Mouse (Mus musculus): ENCODE results near the gene Glmn.

Gene Glmn
- long read RNA-seq, experiment 1, partial matches to known transcripts, result 1 of 3 reads
- long read RNA-seq, experiment 1, other reads (novel, unspliced or antisense), result 2 of 3 reads
- long read RNA-seq, experiment 2, partial matches to known transcripts, result 2 of 4 reads
- long read RNA-seq, experiment 2, other reads (novel, unspliced or antisense), result 0 of 4 reads

DNA sequence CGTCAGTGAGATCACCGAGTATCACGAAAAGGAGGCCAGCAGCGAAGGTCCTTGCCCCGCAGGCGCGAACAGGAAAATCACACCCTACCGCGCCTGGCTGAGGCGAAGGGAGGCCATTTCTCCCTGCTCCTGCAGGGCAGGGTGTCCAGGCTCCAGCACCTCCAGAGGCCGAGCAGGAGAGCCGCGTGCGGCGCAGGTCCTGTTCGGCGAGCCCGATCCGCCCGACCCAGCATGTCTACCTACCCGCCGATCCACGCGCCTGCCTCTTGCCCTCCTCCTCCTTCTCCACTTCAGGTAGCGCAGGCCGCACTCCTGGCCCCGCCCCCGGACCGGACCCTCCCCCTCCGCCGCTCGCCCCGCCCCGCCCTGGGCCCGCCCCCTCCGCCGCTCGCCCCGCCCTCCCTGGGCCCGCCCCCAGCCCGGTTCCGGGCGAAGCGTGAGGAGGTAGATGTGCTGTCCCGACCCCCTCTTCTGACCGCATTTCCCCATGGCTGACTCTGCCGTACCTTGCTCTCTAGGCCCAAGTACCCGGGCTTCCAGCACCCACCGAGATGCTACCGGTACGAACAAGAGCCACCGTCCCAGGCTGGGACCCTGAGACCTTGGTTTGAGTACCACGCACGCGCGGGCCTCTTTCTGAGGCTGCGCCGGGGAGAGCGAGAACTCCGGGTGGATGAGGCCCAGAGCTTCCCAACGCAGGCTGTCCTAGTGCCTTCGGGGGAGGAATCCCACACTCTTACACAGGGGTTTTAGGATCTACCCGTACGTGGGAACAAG, at the start of gene Glmn, which contains the start of gene Rpap2:
Glmn (minus strand) TSS at position 588 of the 777 bp plus-strand sequence.
Rpap2 (plus strand) TSS at position 73 of the 777 bp plus-strand sequence.
- intact Hi-C loops (cut with DNase I), result no loop called here

DNA sequence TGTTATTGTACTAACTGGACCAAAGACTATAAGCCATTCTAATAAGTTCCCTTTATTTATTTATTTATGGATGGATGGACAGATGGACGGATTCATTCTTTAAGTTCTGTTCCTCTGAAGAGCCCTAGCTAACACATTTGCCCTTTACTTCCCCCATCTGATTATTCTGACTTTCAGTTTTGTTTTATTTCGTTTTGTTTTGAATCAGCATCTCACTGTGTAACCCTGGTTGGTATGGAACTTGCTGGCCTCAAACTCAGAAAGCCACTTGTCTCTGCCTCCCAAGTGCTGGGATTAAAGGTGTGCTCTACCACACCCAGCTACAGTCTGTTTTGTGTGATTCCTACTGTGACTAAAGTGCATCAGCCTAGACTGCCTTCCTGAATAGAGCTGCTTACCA, 48.2 kb upstream of the Glmn start:
- intact Hi-C loops (cut with DNase I), result no loop called here

DNA sequence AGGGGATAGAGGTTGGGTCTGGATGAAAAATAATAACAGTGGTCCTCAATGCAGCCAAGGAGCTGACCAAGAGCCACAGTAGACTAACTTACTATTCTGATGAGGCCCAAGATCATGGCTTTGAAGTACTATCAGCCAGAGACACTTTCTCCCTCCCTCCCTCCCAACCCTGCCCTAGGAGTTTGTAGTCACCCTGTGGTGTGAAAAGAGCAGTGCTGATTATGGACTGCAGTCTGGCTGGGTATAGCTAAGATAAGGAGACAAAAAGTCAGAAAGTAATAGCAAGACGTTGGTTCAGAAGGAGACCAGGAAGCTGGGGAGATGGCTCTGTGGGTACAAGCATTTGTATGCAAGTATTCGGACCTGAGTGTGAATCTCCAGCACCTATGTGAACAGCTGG, 46.9 kb upstream of the Glmn start:
- intact Hi-C loops (cut with DNase I), result no loop called here

DNA sequence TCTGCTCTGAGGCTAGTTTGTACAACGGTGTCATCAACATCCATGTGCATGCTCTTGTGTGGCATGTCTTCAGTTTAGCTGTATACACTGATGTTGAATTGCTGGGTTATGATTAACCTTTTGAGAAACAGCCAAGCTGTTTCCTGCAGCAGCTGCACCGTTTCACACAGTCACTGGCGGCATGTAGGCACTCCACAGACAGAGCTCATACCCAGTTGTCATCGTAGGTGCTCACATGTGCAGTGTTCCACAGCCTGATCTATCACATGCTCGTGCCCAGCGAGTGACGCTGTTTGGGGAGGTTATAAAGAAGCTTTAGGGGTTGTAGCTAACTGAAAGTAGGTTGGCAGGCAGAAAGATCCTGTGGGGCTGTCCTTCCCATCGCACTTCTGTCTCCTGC, 40.7 kb upstream of the Glmn start:
- intact Hi-C loops (cut with DNase I), result no loop called here

DNA sequence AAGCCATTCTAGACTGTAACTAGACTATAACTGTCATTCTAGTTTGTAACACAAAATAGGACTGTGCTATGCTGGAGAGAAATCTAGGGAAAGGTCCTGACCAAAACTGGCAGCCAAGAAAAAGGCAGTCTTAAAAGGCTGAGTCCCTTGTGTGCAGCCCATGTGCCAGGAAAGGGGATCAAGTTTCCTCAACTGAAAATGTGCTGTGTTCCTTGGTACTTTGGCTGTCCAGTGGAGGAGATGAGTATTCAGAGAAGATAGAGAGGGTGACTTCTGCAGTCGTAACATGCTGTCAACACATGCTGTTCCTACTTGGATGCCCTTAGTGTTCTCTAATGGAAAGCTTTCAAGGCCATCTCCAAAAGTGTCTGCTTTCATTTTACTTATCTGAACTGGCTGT, 39.4 kb upstream of the Glmn start:
- intact Hi-C loops (cut with DNase I), result no loop called here

DNA sequence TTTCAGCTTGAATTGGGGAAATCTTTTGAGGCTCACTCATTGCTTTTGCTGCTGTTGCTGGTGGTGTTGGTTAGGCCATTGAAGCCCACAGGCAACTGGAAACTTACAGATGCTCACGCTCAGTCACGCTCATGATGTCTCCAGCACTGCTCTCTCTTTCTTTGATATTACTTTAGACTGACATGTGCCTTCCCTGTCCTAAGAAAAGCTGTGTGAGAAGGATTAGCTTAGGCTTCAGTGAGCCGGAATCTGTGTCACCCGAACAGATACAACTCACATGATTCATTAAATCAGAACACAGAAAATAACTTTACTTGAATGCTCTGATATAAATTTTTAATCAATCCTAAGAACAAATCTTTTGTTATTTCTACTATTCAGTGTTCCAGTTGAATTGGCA, 36.0 kb upstream of the Glmn start:
- intact Hi-C loops (cut with DNase I), result no loop called here

DNA sequence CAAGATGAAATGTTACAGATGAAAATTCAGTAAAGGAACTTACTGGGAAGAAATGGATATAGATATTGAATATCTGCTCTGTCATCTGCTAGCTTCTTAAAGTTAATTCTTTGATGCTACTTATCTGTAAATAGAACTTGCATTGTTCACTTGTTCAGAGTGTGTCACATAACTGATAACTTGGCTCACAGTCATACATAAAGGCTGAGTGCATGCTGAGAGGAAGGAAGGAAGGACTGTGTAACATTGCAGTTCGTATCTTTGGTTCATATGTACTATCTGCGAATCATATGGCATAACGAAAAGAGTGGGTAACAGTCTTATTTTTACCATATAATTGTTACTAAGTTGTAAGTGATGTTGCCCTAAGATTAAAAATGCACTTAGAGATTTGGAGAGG, 23.6 kb upstream of the Glmn start:
- intact Hi-C loops (cut with DNase I), result no loop called here

DNA sequence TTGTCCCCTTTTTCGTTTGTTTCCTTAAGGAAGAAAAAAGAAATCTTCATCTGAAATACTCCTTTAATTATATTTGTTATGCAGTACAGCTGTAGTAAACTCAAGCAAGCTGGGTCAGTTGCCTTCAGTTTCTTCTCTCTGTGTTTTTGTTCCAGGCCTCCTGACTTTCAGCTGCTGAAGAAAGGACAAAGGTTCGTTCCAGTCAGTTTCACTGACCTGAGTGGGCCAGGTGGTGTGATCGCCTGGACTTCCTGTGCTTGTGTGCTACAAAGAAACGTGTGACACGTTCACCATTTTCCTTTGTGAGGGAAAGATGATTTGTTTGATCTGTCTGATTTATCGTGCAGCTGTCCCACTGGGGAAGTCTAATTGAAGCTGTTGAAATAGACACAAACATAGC, 20.3 kb upstream of the Glmn start:
- intact Hi-C loops (cut with DNase I), result loop anchor here (10.0 kb wide), 2 partner anchors 247 to 277 kb away; no protein-coding TSS in a partner anchor

DNA sequence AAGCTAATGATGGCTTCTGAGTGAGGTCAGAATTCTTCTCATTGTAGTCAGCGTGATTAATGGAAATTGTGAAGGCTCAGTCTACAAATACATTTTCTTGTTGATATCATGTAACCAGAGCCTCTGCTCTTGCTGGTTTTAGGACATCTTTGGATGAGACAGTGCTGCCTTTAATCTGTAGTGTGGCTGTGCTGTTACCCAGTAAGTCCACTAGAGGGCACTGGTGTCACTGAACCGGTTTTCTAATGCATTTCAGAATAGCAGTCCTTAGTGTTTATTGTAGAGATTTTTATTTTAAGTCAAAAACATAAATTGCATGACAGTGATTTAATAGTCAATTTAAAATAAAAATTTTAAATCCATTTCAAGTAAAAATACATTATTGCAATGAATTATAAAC, 13.5 kb upstream of the Glmn start:
- intact Hi-C loops (cut with DNase I), result loop anchor here (10.0 kb wide), 2 partner anchors 254 to 284 kb away; no protein-coding TSS in a partner anchor

DNA sequence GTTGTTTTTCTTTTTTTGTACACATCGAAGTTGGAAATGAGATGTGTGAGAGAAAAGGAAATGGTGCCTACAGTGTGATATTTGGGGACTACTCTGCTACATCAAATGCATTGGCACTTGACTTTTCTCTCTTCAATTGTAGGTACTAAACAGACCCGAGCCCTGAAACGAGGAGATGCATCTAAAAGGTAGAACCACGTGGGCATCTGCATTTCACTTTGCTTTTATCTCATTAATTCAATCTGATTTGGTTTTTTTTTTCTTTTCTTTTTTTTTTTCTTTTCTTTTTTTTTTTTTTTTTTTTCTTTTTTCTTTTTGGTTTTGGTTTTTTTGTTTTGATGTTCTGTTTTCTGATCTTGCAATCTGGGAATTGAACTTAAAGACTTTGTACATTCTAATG, 692 bp upstream of the Glmn start:
- intact Hi-C loops (cut with DNase I), result no loop called here

DNA sequence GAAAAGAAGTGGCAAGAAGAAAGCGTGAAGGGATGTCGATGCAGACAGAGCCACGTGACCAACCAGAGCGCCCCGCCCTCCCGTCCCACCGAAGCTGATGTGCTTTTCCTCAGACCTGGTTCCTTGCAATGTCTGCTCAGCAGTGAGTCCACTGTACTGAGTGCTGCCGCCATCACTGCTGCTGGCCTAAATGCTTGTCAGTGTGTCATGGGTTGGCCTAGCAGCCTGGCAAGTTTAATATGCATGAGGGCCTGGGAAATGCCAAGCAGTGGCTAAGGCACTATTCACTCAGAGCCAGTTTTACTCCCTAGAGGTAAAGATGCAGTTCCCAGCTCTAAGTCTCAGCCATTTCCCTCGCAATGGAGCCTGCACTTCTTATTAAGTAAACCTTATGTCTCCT, 28.5 kb downstream of the Glmn start:
- intact Hi-C loops (cut with DNase I), result no loop called here

DNA sequence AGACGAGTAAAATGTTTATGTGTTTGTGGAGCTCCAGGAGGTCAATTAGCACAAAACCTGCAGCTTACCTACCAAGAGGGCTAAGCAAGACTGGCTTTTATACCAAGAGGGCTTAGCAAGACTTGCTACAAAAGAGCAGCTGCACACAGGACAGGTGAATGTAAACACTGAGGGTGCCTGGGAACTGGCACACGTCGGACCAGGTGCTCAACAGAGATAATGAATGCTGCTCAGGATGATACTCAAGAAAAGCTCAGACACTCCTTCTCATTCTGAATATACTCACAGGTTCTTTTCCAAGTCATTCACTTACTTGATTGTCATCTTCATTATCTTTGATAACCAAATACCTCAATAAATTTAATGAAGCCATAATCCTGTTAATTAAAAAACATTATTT, 40.7 kb downstream of the Glmn start:
- intact Hi-C loops (cut with DNase I), result no loop called here

DNA sequence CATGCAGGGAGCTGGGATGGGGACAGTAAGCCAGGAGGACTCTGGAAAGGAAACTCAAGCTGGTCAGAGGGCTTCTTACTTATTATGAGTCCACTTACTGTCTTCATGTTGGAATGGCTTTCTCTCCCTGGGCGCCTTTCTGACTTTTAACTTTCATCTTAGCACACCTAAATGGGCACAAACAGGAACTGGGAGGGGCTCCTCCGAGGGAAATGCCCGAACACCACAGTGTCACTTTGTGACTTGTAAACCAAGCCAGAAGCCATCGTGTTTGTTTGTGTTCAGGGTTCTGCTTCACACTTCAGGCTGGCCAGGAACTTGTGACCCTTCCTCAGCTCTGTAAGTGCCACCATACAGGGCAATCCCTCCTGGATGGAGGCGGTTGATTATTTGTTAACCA, 43.4 kb downstream of the Glmn start:
- intact Hi-C loops (cut with DNase I), result no loop called here

DNA sequence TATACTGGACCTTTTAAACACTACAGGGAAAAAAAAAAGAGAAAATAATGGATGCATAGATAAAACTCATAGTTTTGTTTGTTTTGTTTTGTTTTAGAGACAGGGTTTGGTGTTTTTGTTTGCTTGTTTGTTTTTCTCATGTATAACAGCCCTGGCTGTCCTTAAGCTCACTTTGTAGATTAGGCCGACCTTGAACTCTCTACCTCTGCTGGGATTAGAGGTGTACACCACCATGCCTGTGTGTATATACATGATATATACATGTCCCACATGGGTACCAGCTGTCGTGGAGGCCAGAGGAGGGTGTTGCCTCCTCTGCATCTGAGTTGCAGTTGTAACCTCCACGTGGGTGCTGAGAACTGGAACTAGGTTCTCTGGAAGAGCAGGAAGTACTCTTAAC, 49.2 kb downstream of the Glmn start:
- intact Hi-C loops (cut with DNase I), result no loop called here

DNA sequence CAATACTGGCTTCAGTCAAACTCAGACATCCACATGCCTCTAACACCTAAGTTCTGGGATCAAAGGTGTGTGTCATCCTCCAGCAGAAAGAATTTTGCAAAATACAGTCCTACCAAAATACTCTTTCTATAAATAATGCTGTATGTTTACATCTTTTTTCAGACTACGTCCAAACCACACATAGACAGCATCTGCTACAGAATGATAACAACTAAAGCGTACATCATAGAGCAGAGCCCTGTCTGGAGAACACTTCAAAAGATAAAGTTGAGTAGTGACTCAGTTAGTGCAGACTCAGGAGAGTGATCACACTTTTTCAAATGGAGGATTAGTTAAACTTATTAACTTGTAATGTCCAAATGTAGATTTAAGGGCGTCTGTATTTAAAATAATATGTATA, 49.7 kb downstream of the Glmn start:
- intact Hi-C loops (cut with DNase I), result no loop called here

DNA sequence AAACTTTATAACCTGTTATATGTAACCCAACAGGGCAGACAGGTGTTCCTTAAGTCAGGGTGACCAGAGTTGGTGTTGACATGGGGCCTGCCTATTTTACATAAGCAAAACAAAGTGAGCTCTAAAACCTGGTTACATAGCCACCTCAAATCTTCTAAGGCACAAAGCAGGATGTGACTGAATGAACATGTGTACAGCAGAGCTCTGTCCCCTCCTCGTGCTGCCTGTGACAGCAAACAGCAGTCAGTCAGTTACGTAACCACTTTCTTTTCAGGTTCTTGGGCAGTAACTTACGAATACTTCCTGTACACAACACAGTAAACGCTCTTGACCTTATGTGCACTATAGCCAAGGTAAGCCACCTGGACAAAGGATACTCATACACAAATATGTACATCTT, 51.8 kb downstream of the Glmn start:
- intact Hi-C loops (cut with DNase I), result no loop called here

DNA sequence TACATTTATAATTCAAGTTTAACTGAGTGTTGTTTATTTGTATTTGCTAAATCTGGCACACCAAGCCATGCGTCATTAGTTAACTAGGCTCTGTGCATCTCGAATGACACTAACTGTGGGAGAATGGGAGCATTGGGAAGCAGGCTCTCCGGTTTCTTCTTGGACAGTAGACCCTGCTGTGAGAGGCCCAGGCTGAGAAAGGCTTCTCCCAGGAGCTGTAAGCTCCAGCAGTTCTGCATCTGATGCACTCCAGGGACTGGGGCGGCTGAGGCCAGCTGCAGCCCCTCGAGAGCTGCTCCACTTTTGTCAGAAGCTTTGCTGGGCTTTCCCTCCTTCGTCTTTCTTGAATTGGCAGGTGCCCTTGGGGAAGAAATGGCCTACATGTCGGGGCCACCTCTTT, 56.0 kb downstream of the Glmn start:
- intact Hi-C loops (cut with DNase I), result no loop called here

DNA sequence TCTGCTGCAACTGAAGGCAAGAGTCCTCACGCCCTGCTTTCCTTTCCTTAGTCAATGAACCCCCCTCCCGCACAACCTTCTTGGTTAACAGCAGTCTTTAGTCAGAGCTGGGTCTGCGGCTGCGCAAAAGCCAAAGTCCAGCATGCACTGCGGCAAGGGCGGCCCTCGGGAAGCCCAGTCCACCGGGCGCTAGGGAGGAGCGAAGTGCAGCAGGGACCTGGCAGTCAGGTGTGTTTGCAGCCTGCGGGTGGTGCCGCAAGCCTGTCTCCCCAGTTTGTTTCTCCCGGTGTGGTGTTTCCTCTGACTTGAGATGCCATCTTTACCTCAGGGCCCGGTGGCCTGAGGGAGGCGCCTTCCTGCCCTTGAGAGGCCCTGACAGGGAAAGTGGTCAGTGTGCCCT, 63.1 kb downstream of the Glmn start, which contains the start of gene 1700028K03Rik:
1700028K03Rik (plus strand) TSS at position 129 of the 400 bp plus-strand sequence.
- intact Hi-C loops (cut with DNase I), result no loop called here

DNA sequence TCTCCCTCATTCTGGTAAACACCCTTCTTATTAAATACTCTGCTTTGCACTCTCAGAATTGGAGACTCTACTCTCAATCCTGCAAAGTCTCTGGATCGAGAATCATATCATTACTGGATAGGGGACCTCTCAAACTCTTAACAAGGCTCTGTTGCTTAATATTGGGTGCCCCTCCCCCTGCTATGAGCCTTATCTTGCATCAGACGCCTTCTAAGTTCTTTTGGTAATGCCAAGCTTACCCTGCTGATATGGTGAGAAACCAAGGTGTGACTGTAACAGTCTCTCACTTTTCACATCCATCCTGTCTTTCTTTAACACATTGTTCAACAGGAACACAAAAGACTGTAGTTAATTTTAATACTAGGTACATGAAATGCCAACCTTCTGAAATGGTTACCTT, 64.1 kb downstream of the Glmn start:
- intact Hi-C loops (cut with DNase I), result no loop called here

DNA sequence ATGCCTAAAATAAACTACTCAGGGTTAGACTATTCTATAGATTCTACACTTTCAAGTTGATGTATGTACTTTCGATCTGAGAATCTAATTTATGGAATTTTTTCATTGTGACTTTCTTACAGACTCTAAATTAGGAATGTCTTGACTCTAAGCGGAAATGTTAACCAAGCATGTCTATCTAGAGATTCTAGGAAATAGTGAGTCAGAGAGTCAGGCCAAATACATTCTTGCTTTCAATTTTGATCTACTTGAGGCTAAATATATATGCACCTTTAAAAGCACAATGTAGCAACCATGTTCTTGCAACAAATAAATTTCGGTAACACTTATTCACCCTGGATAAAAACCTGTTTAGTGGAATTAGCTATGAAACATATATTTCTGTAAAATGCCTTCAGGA, 68.8 kb downstream of the Glmn start:
- intact Hi-C loops (cut with DNase I), result no loop called here

DNA sequence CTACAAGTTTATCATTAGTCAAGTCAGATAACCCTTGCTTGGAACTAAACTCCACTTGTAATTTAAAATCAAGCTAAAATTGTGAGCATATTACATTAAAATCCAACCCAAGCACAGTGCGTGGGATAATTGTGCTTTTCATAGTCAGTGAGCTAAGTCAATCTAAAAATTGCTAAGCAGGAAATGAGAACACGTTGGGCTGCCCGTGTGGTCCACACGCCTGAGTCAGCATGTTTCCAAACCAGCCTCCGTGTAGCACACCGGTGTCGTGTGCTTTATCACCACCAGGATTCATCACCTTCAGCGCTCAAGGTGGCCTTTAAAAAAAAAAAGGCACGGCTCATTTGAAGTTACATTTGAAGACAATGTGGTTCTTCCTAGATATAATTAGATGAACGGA, 73.4 kb downstream of the Glmn start:
- intact Hi-C loops (cut with DNase I), result no loop called here

DNA sequence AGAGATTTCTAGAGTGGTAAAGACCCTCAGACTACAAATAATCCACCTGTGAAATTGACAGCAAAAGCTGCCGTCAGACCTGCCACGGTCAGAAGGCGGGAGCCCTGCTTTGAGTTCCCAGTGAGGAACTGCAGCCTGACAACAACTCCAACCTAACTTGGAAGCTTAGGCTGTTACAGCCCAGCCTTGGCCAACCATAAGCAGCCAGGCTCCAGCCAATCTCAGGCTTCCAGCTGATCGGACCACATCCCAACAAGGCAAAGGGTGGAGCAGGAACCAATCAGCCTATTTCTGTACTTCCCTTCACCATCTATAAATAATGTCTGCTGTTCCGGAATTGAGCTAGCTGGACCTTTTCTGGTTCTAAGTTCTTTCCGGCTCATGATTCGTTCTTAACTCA, 75.8 kb downstream of the Glmn start:
- intact Hi-C loops (cut with DNase I), result no loop called here

DNA sequence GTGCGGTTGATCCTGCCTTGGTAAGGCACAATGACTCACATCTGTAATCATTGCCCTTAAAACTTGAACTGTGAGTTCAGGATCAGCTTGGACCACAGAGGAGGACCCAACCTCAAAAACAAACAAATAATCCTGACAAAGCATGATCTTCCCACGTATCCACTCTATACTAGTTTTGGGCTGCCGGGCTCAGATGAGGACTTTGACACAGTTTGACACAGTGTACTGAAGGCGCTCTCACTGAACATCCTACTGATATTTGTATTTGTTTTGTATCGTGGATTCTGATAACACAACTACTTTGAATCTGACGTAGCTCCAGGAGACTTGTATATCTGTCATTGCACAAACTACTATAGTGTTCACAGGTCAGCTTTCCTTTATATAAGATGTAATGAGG, 76.3 kb downstream of the Glmn start:
- intact Hi-C loops (cut with DNase I), result no loop called here

Measured in adrenal gland (tissue).